14 mouse cellular contexts compared by ENCODE assay signal in the genomic region with DNA sequence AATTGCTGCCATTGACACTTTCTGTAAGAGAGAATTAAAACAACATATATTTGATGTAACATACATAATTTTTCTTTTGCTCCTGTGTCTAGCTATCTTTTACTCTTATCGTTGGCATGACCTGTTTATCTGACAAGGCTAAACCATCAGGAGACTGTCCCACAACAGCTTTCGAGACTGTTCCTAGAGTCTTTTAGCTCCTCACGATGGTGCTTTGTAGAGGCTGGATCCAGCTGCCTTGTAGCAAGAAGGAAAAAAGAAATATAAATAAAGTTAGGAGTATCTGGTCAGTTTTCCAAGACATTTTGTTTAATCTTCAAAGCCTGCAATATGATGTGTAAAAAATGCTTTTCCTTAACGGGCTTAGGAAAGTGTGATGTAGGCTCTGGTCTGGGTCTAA.
"Had no signal": no experiment of that assay in that cellular context is flagged by ENCODE, and none has a peak within 500 bp of the region (broad histone marks: within the 10 kb centered on the region; RNA-seq: fewer than 3 reads in every experiment).

No protein-coding gene starts in this region.

- H3K27ac ChIP-seq: liver, embryonic 13.5 days; liver, embryonic 15.5 days; macrophage; midbrain, embryonic 13.5 days; midbrain, embryonic 15.5 days; neural tube, embryonic 12.5 days had no signal

- H3K9me3 ChIP-seq: liver, embryonic 13.5 days; liver, embryonic 15.5 days; megakaryocyte, embryonic 14.5 days; midbrain, embryonic 13.5 days; midbrain, embryonic 15.5 days; neural tube, embryonic 12.5 days had no signal

- H3K27me3 ChIP-seq: liver, embryonic 13.5 days; liver, embryonic 15.5 days; megakaryocyte, embryonic 14.5 days; midbrain, embryonic 13.5 days; midbrain, embryonic 15.5 days; neural tube, embryonic 12.5 days had no signal

- DNase-seq: liver, embryonic 13.5 days; liver, postnatal 0 days; lung, adult 2 months; right cerebral cortex, postnatal 14 days; thymus, adult 2 months; thymus, postnatal 25 days; thymus, postnatal 4 days had no signal

- H3K4me1 ChIP-seq: midbrain, embryonic 13.5 days; midbrain, embryonic 15.5 days; neural tube, embryonic 12.5 days had no signal

- H3K4me2 ChIP-seq: liver, embryonic 13.5 days; liver, embryonic 15.5 days; midbrain, embryonic 11.5 days; midbrain, embryonic 13.5 days; midbrain, embryonic 15.5 days; neural tube, embryonic 12.5 days had no signal

- H3K36me3 ChIP-seq: liver, embryonic 13.5 days; liver, embryonic 15.5 days; midbrain, embryonic 13.5 days; midbrain, embryonic 15.5 days; neural tube, embryonic 12.5 days had no signal

- H3K4me3 ChIP-seq: liver, embryonic 13.5 days; liver, embryonic 15.5 days; megakaryocyte, embryonic 14.5 days; midbrain, embryonic 13.5 days; midbrain, embryonic 15.5 days; neural tube, embryonic 12.5 days had no signal

- H3K9ac ChIP-seq: liver, embryonic 13.5 days; liver, embryonic 15.5 days; liver, postnatal 0 days; midbrain, embryonic 13.5 days; midbrain, embryonic 15.5 days; neural tube, embryonic 12.5 days had no signal

- ATAC-seq: liver, postnatal 0 days; midbrain, embryonic 13.5 days; midbrain, embryonic 15.5 days had no signal
